Mouse (Mus musculus) limb, embryonic 14.5 days (tissue): ENCODE results near the gene Slc2a6. TPM values are rescaled to one million over a fixed set of nuclear protein-coding genes. Genes with fewer than 3 reads are reported as not detected.
A peak's percentile ranks its signal among the peaks of the same experiment; 100 is the strongest.

ENCODE experiments used
- ATAC-seq: fragments of 200-750 bp; cut with Nextera tagmentation; 2 replicates; pipeline ENCODE4 v1.8.0; 2017; ENCODE audit warnings: low read depth, moderate number of reproducible peaks, moderate TSS enrichment; ENCODE audit not compliant: low FRiP score
- DNase-seq: peaks from one replicate; pipeline ENCODE4 v3.0.0-alpha.2; 2015; ENCODE audit warnings: low spot score
- H3K27ac ChIP-seq: fragments of 300-500 bp; sonication (generic); replicated peaks from 2 replicates; pipeline ENCODE4 v1.5.1; 2014; ENCODE audit warnings: low read depth, mild to moderate bottlenecking, low read length, moderate library complexity, mixed read lengths
- H3K27me3 ChIP-seq: fragments of 300-500 bp; sonication (generic); 2 replicates; pipeline ENCODE4 v1.6.1; 2014; ENCODE audit warnings: low read length, mixed read lengths; ENCODE audit not compliant: control insufficient read depth, insufficient read depth
- H3K36me3 ChIP-seq: fragments of 300-500 bp; sonication (generic); 2 replicates; pipeline ENCODE4 v1.6.1; 2014; ENCODE audit warnings: mild to moderate bottlenecking, low read length, moderate library complexity, mixed read lengths; ENCODE audit not compliant: control insufficient read depth, insufficient read depth
- H3K4me1 ChIP-seq: fragments of 300-500 bp; sonication (generic); 2 replicates; pipeline ENCODE4 v1.6.1; 2014; ENCODE audit warnings: antibody characterized with exemption, low read length, mixed read lengths; ENCODE audit not compliant: control insufficient read depth, insufficient read depth
- H3K4me2 ChIP-seq: fragments of 300-500 bp; sonication (generic); replicated peaks from 2 replicates; pipeline ENCODE4 v1.6.1; 2014; ENCODE audit warnings: low read depth, mild to moderate bottlenecking, low read length, moderate library complexity; ENCODE audit not compliant: severe bottlenecking
- H3K4me3 ChIP-seq: fragments of 300-500 bp; sonication (generic); replicated peaks from 2 replicates; pipeline ENCODE4 v1.5.1; 2014; ENCODE audit warnings: low read length
- H3K9ac ChIP-seq: fragments of 300-500 bp; sonication (generic); 2 replicates; pipeline ENCODE4 v1.6.1; 2014; ENCODE audit warnings: mild to moderate bottlenecking, low read depth, low read length, moderate library complexity; ENCODE audit not compliant: severe bottlenecking
- H3K9me3 ChIP-seq: fragments of 300-500 bp; sonication (generic); 2 replicates; pipeline ENCODE4 v1.6.1; 2016; ENCODE audit warnings: low read length; ENCODE audit not compliant: control insufficient read depth
- POLR2A ChIP-seq: fragments of 200-500 bp; IDR thresholded peaks from 2 replicates; pipeline ENCODE4 v1.8.0; 2012; ENCODE audit warnings: inconsistent platforms, mild to moderate bottlenecking, moderate library complexity, borderline replicate concordance; ENCODE audit not compliant: insufficient read depth, insufficient read length; ENCODE audit errors: extremely low read depth
- WGBS: fragments of 180-500 bp; shearing (Covaris S2); extraction: QIAGEN DNeasy Blood & Tissue Kit; methylation state at CpG from one replicate; pipeline ENCODE4 v1.1.7; 2014; 5-methylcytosine and 5-hydroxymethylcytosine counted together
- polyA plus RNA-seq, 2 experiments: library from polyadenylated mRNA; depleted of rRNA in 1 of 2; stranded (reverse) in 1 of 2; unstranded in 1 of 2; fragments of >200 nt; fragmentation: Nextera tagmentation in 1 of 2; extraction: Ambion mirVana in 1 of 2; gene quantifications; 2 replicates each; pipeline versions ENCODE4 v1.2.1 to v1.2.3; 2012 to 2014

Slc2a6 gene
- polyA plus RNA-seq, 2 experiments = 0.73 to 0.88 TPM

DNA sequence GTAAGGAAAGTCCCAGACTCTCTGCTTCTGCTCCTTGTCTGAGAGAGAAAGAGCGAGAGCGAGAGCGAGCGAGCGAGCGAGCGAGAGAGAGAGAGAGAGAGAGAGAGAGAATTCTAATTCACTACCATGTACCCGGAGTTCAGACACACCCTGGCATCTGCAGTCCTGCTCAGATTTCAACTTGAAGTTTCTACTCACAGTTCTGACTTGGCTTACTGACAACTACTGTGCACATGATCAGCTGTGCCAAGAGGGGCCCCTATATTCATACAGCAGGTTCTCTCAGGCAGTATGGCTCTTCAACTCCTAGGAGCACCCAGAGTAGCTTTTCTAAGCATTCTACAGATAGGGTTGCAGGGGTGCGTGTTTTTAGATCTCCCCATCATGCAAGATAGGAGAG lies 31.4 kb upstream of the Slc2a6 start:
- H3K9me3 ChIP-seq = no peaks in the 10 kb centered on the region
- ATAC-seq = peak; percentile 42; the same call in 1 of the 2 replicates
- no peak overlapping the region for H3K4me3 ChIP-seq
- H3K36me3 ChIP-seq = no peaks in the 10 kb centered on the region
- no peak overlapping the region for H3K9ac ChIP-seq
- H3K4me1 ChIP-seq = peaks cover 20% of the 10 kb centered on the region
- TF ChIP-seq POLR2A = no peak
- peak overlapping the region; percentile 27 for H3K4me2 ChIP-seq
- no peak overlapping the region for H3K27ac ChIP-seq
- 72% methylated on average over 9 of the region's 9 CpGs for WGBS
- DNase-seq = peak; percentile 75
- H3K27me3 ChIP-seq = no peaks in the 10 kb centered on the region

DNA sequence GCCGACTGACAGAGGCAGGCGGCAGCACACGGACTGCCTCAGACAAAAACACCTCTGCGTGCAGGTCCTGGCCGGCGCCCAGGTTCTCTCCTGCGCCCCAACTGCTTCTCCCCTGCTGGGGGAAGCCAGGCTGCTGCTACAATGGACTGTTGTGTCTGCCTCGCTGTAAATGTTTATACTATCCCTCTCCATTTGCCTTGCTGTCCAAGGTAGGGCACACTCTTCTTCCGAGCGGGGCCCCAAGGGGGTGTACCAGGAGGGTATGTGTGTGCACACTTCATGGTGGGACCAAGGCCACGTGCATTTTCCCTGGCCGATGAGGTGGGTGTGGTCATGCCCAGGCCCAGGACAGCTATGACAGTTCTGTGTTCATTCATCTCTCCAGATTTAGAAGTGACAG lies 31.0 kb upstream of the Slc2a6 start:
- H3K4me2 ChIP-seq = peak overlapping the region; percentile 27
- TF ChIP-seq POLR2A = no peak
- H3K4me3 ChIP-seq = no peak overlapping the region
- peak; percentile 60; the same call in 1 of the 2 replicates for ATAC-seq
- DNase-seq = no peak
- peaks cover 20% of the 10 kb centered on the region for H3K4me1 ChIP-seq
- WGBS = 14% methylated on average over 12 of the region's 12 CpGs
- no peaks in the 10 kb centered on the region for H3K27me3 ChIP-seq
- no peaks in the 10 kb centered on the region for H3K9me3 ChIP-seq
- H3K9ac ChIP-seq = peak overlapping the region; percentile 25; the same call in 1 of the 2 replicates
- no peaks in the 10 kb centered on the region for H3K36me3 ChIP-seq
- peak overlapping the region; percentile 70 for H3K27ac ChIP-seq

DNA sequence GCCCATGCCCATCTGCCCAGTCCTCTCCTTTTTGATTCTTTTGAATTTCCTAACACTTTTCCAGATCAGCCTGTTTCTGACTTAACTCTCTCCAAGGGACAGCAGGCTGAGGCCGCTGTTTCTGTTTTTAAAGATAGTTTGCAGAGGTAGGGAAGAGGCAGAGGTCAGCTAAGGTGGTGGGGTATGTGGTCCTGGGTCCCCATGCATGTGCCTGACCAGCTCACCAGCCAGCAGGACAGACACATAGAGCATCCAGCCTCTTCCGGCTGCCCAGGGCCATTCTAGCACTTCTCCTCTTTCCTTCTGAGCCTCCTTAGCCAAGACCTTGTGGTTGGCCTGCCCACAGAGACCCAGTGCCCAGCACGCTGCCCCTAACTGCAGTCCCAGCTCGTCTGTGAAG lies 30.5 kb upstream of the Slc2a6 start:
- Histone ChIP-seq H3K4me3 (no peak overlapping the region), H3K27ac (peak overlapping the region; percentile 70), H3K27me3 (no peaks in the 10 kb centered on the region), H3K4me2 (peak overlapping the region; percentile 27), H3K36me3 (no peaks in the 10 kb centered on the region), H3K4me1 (peaks cover 20% of the 10 kb centered on the region), H3K9me3 (no peaks in the 10 kb centered on the region), H3K9ac (peak overlapping the region; percentile 25; the same call in 1 of the 2 replicates)
- ATAC-seq (no peak), DNase-seq (no peak)
- no peak for TF ChIP-seq POLR2A
- WGBS = 21% methylated on average over 4 of the region's 4 CpGs

DNA sequence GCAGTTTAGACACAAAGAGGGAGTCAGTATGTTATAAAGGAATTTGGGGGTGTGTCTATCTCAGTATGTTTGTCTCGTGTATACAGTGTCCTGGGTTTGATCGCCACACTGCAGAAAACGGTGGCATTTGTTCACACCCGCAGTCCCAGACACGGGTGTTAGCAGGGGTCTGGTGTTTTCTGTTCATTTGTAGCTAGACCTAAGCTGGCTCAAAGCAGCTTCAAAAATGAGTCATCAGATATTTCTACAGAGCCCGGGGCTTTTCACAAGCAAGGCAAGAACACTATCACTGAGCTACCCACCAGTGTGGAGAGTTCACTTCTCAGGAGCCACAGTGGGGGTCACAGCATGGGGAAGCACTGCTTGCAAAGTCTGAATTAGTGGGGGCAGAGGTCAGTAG lies 21.6 kb upstream of the Slc2a6 start:
- no peak overlapping the region for H3K4me3 ChIP-seq
- no peak for ATAC-seq
- no peaks in the 10 kb centered on the region for H3K27me3 ChIP-seq
- H3K9ac ChIP-seq = no peak overlapping the region
- TF ChIP-seq POLR2A = no peak
- 57% methylated on average over 6 of the region's 6 CpGs for WGBS
- H3K36me3 ChIP-seq = no peaks in the 10 kb centered on the region
- H3K9me3 ChIP-seq = no peaks in the 10 kb centered on the region
- H3K4me1 ChIP-seq = no peaks in the 10 kb centered on the region
- no peak overlapping the region for H3K4me2 ChIP-seq
- H3K27ac ChIP-seq = no peak overlapping the region
- DNase-seq = no peak

DNA sequence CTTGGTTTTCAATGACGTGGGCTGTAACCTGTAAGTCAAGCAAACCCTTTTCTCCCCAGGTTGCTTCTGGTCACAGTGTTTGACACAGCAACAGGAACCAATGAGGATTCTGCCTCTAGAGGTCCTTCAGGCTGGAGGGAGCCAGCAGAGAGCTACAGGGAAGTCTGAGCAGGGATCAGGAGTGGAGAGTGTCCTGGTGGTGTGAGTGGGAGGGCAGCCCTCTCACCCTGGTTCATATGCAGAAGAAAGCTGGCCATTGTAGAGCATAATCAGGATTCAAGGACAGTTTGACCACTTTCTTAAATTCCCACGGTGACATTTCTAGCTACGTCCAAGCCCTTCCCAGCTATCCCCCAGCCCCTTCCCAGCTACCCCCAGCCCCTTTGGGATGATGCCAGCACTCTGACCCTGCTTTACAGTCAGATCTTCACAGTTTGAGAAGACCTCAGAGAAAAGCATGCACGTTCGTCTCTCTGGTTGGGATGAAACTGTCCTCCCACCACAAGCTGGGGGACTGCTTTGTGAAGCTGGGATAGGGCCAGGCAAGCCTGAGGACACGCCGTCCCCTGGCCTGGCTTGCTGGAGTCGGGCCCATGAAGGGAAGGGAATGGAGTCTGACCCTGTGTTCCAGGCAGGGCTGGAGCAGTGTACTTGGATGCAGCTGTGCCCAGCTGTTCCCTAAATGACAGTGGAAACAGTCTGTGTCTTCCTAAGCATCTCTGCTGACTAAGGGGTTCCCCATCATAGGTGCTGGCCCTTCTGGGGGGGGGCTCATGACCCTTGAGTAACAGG lies 18.4 kb upstream of the Slc2a6 start:
- Histone ChIP-seq H3K27ac (no peak overlapping the region), H3K4me3 (no peak overlapping the region), H3K9ac (no peak overlapping the region), H3K9me3 (no peaks in the 10 kb centered on the region), H3K27me3 (no peaks in the 10 kb centered on the region), H3K4me1 (no peaks in the 10 kb centered on the region), H3K4me2 (no peak overlapping the region), H3K36me3 (no peaks in the 10 kb centered on the region)
- TF ChIP-seq POLR2A = no peak
- WGBS = 71% methylated on average over 8 of the region's 8 CpGs
- ATAC-seq = no peak
- DNase-seq = no peak
